Mouse (Mus musculus) CD4-positive, CD25-positive, alpha-beta regulatory T cell, adult 9 weeks (primary cell): ENCODE measurements around the gene Sox11. TPM values are rescaled to one million over a fixed set of nuclear protein-coding genes. Genes with fewer than 3 reads are reported as not detected.

Source experiments
- polyA plus RNA-seq: library from polyadenylated mRNA; unstranded; fragments of 100-300 nt; shearing (Covaris generic); gene quantifications from one replicate; pipeline ENCODE4 v1.2.1, GENCODE M21; 2017

Gene Sox11
- not detected for polyA plus RNA-seq

DNA sequence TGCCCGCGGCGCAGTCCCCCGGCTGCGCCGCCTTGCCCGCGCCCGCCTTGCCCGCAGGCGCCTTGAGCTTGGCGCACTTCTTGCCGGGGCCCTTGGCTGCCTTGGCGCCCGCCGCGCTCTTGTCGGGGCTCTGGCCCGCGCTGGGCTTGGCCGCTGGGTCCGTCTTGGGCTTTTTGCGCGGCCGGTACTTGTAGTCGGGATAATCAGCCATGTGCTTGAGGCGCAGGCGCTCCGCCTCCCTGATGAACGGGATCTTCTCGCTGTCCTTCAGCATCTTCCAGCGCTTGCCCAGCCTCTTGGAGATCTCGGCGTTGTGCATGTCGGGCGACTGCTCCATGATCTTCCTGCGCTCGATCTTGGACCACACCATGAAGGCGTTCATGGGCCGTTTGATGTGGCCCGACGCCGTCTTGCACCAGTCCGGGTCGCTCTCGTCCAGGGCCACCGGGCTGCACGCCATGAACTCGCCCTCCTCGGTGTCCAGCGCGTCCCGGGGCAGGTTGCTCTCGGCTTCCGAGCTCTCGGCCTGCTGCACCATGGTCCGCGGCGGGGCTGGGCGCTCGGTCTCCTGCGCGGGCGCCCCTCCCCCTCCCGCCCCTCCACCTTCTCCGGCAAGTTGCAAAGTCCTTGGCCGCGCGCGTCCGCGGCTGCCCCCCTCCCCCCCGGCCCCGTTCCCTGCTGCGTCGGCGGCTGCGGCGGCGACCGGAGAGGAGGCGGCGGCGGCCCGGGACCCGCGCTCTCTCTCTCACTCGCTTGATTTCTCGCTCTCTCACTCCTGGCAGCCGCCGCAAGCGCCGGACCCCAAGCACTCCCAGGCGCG lies at the start of gene Sox11:
Gene Sox11 (minus strand): TSS at position 704 of the 820 bp plus-strand sequence.

